Mouse (Mus musculus) Patski (cell line): ENCODE data around the gene Ptpn22. TPM values are rescaled to one million over a fixed set of nuclear protein-coding genes. Genes with fewer than 3 reads are reported as not detected.

Source experiments
- ATAC-seq: fragments of 100-300 bp; one replicate; pipeline ENCODE4 v1.8.0; 2021
- CTCF ChIA-PET: fragments of 350-600 bp; sonication (Branson Sonifier 250); formaldehyde crosslinking; loops from one replicate; lab custom pipeline; 2022; ENCODE audit warnings: inconsistent platforms; lab: Charles Lee
- POLR2A ChIA-PET: fragments of 350-600 bp; sonication (Branson Sonifier 250); formaldehyde crosslinking; loops from one replicate; lab custom pipeline; 2022; ENCODE audit warnings: antibody characterized with exemption, inconsistent platforms; lab: Charles Lee
- DNase-seq: peaks from one replicate; pipeline ENCODE4 v3.0.0-alpha.2; 2011; ENCODE audit warnings: low read depth, low spot score
- H3K27me3 ChIP-seq: fragments of 371-371 bp; one replicate; pipeline ENCODE4 v1.5.1; 2021
- CTCF ChIP-seq: fragments of 100-300 bp; IDR thresholded peaks from one replicate; pipeline ENCODE4 v1.5.1; 2021
- in situ Hi-C: fragments of 300-500 bp; cut with MboI; formaldehyde crosslinking; loops from 3 replicates; pipeline ENCODE4 v1.11.1; 2018; ENCODE audit warnings: low pct_unique_long_range_greater_than_20kb, mixed read lengths
- polyA plus RNA-seq: library from polyadenylated mRNA; unstranded; gene quantifications from one replicate; pipeline ENCODE4 v1.2.3, GENCODE M21; 2021

Ptpn22 gene
- polyA plus RNA-seq, 1 experiment from 2014 or later, result 1.7 TPM

DNA sequence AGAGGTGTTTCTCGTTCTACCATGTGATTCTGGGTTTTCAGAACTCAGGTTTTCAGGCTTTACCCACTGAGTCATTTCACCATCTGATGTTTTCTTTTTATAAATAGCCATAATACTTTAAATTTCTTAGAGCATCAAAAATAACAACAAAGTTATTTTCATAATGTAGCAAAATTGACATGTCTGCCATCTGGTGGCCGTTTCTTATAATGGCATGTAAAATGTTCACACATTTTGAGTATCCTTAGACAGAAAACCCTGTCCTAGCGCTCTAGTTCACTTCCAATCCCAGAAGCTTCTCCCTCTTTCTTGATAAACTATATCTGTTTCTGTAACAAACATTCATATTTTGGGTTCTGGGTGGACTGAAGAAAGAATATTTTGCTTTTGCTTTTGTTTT lies 28.0 kb downstream of the Ptpn22 start:
- ATAC-seq (no peak), DNase-seq (peak; percentile 31)
- no peaks in the 10 kb centered on the region for H3K27me3 ChIP-seq
- in situ Hi-C loops, result no loop called here
- ChIA-PET POLR2A (interaction anchor here (0.6 to 0.7 kb wide), 2 partner anchors 28 to 116 kb away, joined by 3 to 4 read pairs; partner anchors contain the start of gene Ptpn22), CTCF (interaction anchor here (1.1 to 3.5 kb wide), 6 partner anchors 14 to 140 kb away, joined by 3 to 15 read pairs (median 6); partner anchors contain the start of gene Ptpn22)
- peak; percentile 58 for TF ChIP-seq CTCF

DNA sequence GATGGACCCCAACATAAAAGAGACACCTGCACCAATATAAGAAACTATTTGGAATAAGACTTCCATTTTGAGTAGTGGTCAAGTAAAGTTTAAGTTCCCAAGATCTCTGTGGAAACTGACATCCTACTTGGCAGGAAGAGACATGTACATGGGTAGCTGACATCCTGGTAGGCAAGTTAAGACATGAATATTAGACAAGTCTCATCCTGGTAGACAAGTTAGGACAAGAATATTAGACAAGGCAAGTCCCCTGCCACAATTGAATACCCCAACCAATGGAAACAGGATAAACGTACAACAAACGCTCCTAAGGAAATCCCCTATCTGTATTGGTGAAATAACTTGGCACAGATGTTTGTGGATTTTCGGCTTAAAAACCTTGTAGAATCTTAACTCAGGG lies 33.8 kb downstream of the Ptpn22 start:
- DNase-seq (no peak), ATAC-seq (no peak)
- in situ Hi-C loops, result no loop called here
- TF ChIP-seq CTCF, result no peak
- ChIA-PET CTCF (interaction anchor here (1.3 kb wide), 1 partner anchor 41 kb away, joined by 5 read pairs; no protein-coding TSS in a partner anchor), POLR2A (no interaction called here)
- H3K27me3 ChIP-seq, result no peaks in the 10 kb centered on the region

DNA sequence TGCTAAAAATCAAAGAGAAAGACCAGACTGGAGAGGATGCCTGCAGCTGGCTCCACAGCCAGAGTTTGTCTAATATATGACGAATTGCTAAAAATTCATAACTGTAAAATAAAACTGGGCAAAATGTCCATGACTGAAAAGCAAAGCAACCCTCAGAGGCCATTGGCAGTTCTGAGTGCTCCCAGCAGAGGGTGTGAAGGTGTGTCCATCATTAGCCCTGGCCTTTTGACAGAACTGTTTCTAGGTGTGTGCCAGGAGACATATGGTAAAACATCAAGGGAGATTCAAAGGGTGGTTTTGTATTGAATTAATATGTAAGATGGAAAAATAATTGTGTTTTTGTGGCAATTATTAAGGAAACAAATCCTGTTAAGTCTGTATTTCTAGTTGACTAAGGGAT lies 45.1 kb downstream of the Ptpn22 start:
- TF ChIP-seq CTCF, result peak; percentile 82
- in situ Hi-C loops, result no loop called here
- DNase-seq (no peak), ATAC-seq (no peak)
- CTCF ChIA-PET, result interaction anchor here (0.7 to 2.1 kb wide), 8 partner anchors 9 to 151 kb away, joined by 3 to 7 read pairs (median 4); partner anchors contain the start of gene Rsbn1
- H3K27me3 ChIP-seq, result no peaks in the 10 kb centered on the region
- POLR2A ChIA-PET, result interaction anchor here (0.5 to 1.1 kb wide), 3 partner anchors 9 to 334 kb away, joined by 3 to 4 read pairs (median 3); partner anchors contain the start of gene Rsbn1

DNA sequence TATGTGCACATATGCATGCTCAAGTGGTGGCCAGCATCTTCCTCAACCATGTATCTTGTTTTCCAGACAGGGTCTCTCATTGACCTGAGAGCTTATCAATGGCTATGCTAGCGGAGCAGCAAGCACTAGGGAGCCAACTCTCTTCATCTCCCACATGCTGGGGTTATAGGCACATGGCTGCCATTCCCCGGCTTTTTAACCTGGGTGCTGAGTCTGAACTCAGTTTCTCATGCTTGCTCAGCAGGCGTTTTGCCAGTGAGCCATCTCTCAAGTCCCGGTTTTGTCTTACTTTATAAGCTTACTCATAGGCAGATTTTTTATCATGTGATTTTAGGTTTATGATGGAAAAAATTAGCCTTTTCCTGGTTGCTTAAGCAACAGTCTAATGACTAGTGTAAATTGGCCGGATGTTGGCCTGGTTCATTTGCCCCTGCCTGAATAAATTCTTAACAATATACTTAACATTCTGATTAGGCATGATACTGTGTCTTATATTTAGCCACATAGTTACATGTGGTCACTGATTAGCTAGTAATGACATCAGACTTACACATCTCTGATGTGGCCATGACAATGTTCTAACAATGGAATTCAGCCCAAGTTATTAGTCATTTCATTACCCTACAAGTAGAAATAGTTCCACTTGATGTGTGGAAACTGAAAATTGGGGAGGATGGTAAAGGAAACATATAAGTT lies 47.9 kb downstream of the Ptpn22 start:
- TF ChIP-seq CTCF, result no peak
- ChIA-PET POLR2A (interaction anchor here (0.7 kb wide), 1 partner anchor 107 kb away, joined by 4 read pairs; no protein-coding TSS in a partner anchor), CTCF (interaction anchor here (0.8 to 1.6 kb wide), 6 partner anchors 9 to 81 kb away, joined by 3 to 7 read pairs (median 3); no protein-coding TSS in a partner anchor)
- ATAC-seq (peak; percentile 62), DNase-seq (peak; percentile 73)
- no peaks in the 10 kb centered on the region for H3K27me3 ChIP-seq
- in situ Hi-C loops, result no loop called here

DNA sequence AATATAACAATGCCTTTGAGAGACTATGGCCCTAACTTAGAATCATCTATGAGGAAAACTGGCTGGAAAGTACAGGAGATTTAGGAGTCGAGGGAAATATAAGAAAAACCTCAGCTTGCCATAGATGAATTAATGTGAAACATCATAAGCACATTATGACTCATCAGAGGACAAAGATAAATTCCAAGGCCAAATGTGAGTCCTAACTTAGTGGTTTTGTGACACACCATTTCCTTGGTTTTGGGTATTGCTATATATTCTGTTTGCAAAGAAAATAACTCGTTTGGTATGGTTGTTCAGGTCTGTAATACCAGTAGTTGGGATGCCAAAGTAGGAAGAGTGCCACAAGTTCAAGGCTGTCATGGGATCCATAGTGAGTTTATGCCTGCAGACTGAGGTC lies 49.2 kb downstream of the Ptpn22 start:
- DNase-seq (no peak), ATAC-seq (no peak)
- no peak for TF ChIP-seq CTCF
- no peaks in the 10 kb centered on the region for H3K27me3 ChIP-seq
- ChIA-PET POLR2A (interaction anchor here (0.6 to 0.7 kb wide), 2 partner anchors 45 to 723 kb away, joined by 3 to 5 read pairs; no protein-coding TSS in a partner anchor), CTCF (interaction anchor here (0.6 to 1.0 kb wide), 2 partner anchors 33 to 496 kb away, joined by 3 read pairs; no protein-coding TSS in a partner anchor)
- in situ Hi-C loops, result no loop called here

DNA sequence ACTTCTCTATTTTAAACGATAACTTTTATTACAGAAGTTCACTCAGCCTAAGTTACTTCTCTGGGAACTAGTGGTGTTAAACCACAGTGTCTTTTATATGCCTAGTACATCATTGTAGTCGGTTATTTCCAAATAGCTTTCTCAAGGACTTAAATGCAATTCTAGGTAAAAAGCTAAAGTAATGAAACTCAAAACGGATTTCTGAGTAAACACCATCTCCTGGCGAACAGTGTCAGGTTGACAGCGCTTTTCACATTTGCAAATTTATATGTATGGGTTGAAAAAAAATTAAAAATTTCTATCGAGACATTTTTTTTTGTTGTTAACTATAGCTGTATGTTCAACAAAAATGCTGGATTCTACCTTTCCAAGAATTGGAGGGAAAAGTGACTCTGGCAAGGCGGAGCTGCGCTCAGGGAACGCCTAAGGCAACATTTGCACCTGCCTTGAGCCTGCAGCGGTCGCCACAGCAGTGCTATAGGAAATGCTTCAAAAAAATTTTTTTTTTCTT lies 53.9 kb downstream of the Ptpn22 start:
- in situ Hi-C loops, result no loop called here
- POLR2A ChIA-PET, result interaction anchor here (0.8 to 1.7 kb wide), 4 partner anchors 9 to 391 kb away, joined by 3 to 5 read pairs (median 4); no protein-coding TSS in a partner anchor
- ATAC-seq (no peak), DNase-seq (no peak)
- no peaks in the 10 kb centered on the region for H3K27me3 ChIP-seq
- no peak for TF ChIP-seq CTCF
- CTCF ChIA-PET, result interaction anchor here (0.9 to 1.8 kb wide), 5 partner anchors 8 to 61 kb away, joined by 3 to 6 read pairs (median 3); no protein-coding TSS in a partner anchor

DNA sequence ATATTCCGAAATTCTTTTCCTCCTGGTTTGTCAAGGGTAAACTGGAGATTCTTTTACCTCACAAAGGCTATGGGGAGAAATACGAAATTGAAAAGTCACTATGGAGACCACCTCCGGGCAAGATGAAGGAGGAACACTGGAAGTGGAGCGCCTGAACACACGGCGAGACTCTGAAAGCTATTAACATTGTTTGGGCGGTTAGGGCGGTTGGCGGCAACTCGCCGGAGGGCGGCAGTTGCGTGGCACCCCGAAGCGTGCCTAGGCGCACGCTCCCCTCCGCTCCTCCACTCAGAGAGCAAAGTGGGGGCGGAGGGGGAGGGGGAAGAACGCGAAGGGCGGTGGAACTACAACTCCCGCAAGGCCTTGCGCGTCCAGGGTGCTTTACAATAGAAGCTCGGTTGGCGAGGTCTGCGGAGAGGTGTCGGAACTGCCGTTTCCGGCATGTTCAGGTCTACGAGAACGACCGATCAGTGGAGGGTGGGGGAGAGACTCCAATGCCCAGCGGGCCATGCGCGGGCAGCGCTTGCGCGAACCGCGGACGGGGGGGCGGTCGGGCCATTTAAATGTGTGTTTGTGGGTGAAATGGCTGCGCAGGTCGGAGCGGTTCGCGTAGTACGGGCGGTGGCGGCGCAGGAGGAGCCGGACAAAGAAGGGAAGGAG lies 54.5 kb downstream of the Ptpn22 start, which contains the start of gene Rsbn1:
Rsbn1 (plus strand) TSS at position 111 of the 660 bp plus-strand sequence.
- ChIA-PET CTCF (interaction anchor here (0.9 to 1.8 kb wide), 5 partner anchors 9 to 62 kb away, joined by 3 to 6 read pairs (median 3); no protein-coding TSS in a partner anchor), POLR2A (interaction anchor here (0.8 to 1.7 kb wide), 4 partner anchors 10 to 391 kb away, joined by 3 to 5 read pairs (median 4); no protein-coding TSS in a partner anchor)
- no peaks in the 10 kb centered on the region for H3K27me3 ChIP-seq
- in situ Hi-C loops, result no loop called here
- DNase-seq, result peak; percentile 100
- TF ChIP-seq CTCF, result no peak
- peak; percentile 98 for ATAC-seq

DNA sequence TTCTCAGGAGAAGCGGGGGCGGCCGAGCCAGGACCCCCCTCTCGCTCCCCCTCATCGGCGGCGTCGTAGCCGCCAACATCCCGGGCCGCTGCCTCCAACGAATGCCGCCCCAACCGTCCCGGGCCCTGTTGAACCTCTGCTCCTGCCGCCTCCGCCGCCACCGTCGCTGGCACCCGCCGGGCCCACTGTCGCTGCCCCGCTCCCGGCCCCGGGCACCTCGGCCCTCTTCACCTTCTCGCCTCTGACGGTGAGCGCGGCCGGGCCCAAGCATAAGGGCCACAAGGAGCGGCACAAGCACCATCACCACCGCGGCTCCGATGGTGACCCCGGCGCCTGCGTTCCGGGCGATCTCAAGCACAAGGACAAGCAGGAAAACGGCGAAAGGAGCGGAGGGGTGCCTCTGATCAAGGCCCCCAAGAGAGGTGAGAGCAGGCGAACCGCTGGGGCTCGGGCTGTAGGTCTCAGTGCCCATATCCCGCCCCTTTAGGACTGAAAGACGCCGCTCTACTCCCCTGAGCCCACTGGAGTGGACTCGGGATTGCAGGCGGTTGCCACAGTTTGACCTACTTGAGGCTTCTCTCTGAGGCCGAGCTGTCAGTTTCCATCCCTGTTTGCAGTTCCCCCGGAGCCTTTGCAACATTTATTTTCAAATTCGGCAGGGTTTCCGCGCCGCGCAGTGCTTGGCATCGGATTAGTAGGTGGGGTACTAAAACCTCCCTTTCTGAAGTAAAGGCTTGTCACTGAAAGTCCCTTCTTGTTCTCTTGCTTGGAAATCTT lies 55.3 kb downstream of the Ptpn22 start:
- DNase-seq, result no peak
- in situ Hi-C loops, result no loop called here
- no peaks in the 10 kb centered on the region for H3K27me3 ChIP-seq
- POLR2A ChIA-PET, result interaction anchor here (1.7 kb wide), 1 partner anchor 52 kb away, joined by 5 read pairs; no protein-coding TSS in a partner anchor
- CTCF ChIA-PET, result interaction anchor here (1.6 to 1.8 kb wide), 2 partner anchors 10 kb away, joined by 4 to 6 read pairs; no protein-coding TSS in a partner anchor
- no peak for TF ChIP-seq CTCF
- peak; percentile 41 for ATAC-seq

DNA sequence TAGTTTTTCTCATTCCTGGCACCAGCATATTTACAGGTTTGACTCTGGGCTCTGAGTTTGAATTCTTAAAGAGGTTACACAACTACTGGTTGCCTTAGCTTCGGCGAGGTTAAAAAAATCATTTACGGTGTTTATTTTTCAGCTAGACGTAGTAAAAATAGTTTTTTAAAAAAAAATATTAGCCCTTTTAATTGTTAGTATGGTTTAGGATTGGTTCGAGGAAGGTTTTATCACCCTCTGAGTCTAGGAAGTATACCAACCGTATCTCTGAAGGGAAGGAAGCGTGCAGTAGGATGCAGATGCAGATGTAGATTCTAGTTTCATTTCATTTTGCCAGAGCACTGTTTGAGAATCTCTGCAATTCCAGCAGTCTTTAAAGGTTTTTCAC lies 55.9 kb downstream of the Ptpn22 start:
- ChIA-PET CTCF (interaction anchor here (1.5 to 1.6 kb wide), 3 partner anchors 9 to 37 kb away, joined by 3 to 5 read pairs (median 4); no protein-coding TSS in a partner anchor), POLR2A (no interaction called here)
- in situ Hi-C loops, result no loop called here
- no peak for ATAC-seq
- no peak for TF ChIP-seq CTCF
- H3K27me3 ChIP-seq, result no peaks in the 10 kb centered on the region
- no peak for DNase-seq
